Mouse (Mus musculus) brain, embryonic 14.5 days (tissue): Measurements from ENCODE around the gene Smim24. TPM values are rescaled to one million over a fixed set of nuclear protein-coding genes. Genes with fewer than 3 reads are reported as not detected.

Experiments
- DNase-seq: peaks from one replicate; pipeline ENCODE4 v3.0.0-alpha.2; 2011; ENCODE audit warnings: low read depth
- CTCF ChIP-seq: fragments of 200-500 bp; IDR thresholded peaks from 2 replicates; pipeline ENCODE4 v1.5.1; 2012; ENCODE audit warnings: inconsistent platforms, mild to moderate bottlenecking, moderate library complexity, borderline replicate concordance; ENCODE audit not compliant: insufficient read depth, insufficient read length; ENCODE audit errors: extremely low read depth
- POLR2A ChIP-seq: fragments of 200-500 bp; IDR thresholded peaks from 2 replicates; pipeline ENCODE4 v1.6.1; 2012; ENCODE audit warnings: mild to moderate bottlenecking, inconsistent platforms, borderline replicate concordance; ENCODE audit not compliant: poor library complexity, insufficient read depth, insufficient read length, severe bottlenecking; ENCODE audit errors: extremely low read depth
- polyA plus RNA-seq: library from polyadenylated mRNA; depleted of rRNA; stranded (reverse); fragments of >200 nt; gene quantifications from 2 replicates; pipeline ENCODE4 v1.2.3, GENCODE M21; 2012

Gene Smim24
- polyA plus RNA-seq, 1 experiment: 3.0 TPM

- no peak for DNase-seq
- no peak for TF ChIP-seq POLR2A
Observed at GRCm38 (mm10) chr10:81422661-81423217, 29.9 kb downstream of the Smim24 start.

DNA sequence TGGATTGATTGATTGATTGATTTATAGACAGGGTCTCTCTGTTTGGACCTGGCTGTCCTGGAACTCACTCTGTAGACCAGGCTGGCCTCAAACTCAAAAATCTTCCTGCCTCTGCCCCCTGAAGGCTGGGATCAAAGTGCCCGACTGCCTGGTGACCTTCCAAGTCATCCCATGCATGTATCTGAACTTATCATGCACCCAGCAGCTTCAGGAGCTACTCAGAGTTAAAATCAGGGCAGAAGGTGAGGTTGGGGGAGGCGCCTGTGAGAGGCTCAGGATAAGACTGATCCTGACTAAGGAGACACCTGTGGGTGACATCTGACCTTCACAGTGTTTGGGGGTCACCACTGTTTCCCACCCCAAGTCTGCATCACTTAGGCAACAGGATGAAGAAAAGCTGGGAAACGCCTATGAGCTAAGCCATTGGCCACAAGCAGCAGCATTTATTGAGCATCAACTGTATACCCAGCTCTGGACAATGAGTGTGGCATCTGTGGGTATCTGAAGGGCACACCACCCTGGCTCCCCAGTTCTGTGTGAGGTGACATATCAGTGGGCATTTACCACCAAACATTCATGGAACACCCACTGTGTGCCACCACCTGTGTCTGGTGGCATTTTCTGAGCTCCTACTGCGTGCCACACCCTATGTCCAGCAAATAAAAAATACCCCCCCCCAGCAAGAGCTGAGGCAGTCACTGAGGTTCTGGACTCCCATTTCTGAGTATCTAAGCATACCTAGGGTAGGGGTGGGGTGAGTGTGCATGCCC is 30.8 kb downstream of the Smim24 start:
- TF ChIP-seq CTCF (no peak), POLR2A (no peak)
- no peak for DNase-seq

- peak; percentile 71 for DNase-seq
- TF ChIP-seq POLR2A (no peak), CTCF (no peak)
Observed at GRCm38 (mm10) chr10:81424246-81425051, 31.6 kb downstream of the Smim24 start.

GRCm38 (mm10) chr10:81425236-81425850 is 32.5 kb downstream of the Smim24 start:
- no peak for TF ChIP-seq CTCF
- TF ChIP-seq POLR2A: no peak
- DNase-seq: no peak

DNA sequence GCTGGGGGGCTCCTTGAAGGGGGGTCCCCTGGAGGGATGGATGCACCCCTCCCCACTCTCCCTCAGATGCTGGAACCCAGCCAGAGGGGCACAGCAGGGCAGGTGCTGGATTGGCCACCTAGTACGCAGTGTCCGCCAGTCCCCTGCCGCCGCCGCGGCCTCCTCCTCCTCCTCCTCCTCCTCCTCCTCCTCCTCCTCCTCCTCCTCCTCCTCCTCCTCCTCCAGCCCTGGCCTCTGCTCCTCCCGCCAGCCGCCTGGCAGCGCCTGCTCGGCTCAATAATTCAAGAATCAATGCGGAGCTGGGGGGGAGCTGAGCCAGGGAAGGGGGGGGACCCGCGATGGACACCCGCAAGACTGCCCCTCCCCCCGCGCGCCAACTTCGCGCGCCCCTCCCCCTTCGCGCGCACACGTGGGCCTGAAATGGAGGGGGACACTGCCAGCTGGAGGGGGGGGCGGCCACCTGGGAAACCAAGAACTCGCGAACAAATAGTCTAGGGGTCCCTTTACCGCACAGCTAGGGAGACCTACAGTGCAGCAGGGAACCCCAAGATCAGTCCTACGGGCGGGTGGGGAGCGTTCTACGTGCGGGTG is 33.3 kb downstream of the Smim24 start:
- TF ChIP-seq CTCF (no peak), POLR2A (no peak)
- peak; percentile 66 for DNase-seq

GRCm38 (mm10) chr10:81426897-81427296 is 34.0 kb downstream of the Smim24 start:
- no peak for TF ChIP-seq CTCF
- no peak for TF ChIP-seq POLR2A
- no peak for DNase-seq

DNA sequence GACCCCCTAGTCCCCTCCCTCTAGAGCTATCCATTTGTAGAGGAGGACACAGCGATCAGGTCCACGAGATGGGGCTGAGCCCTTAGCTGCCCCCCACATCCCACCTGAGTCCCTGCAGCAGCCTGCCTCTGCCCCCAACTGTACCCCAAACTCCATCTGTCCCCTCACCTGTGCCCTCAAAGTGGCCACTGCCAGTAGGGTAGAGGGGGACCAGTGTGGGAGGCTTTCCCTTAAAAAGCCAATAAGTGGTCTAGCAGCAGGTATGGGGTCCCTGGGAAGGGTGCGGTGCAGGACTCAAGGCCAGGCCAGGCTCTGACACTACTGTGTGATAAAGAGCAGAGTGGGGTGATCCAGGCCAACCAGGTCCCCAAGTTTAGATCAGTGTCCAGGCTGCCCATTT is 34.5 kb downstream of the Smim24 start:
- no peak for DNase-seq
- no peak for TF ChIP-seq POLR2A
- no peak for TF ChIP-seq CTCF

GRCm38 (mm10) chr10:81427804-81428506 is 35.1 kb downstream of the Smim24 start:
- TF ChIP-seq CTCF (no peak), POLR2A (no peak)
- DNase-seq: no peak

GRCm38 (mm10) chr10:81428507-81428870 is 35.6 kb downstream of the Smim24 start:
- DNase-seq: no peak
- TF ChIP-seq POLR2A (no peak), CTCF (no peak)

GRCm38 (mm10) chr10:81429092-81429491 is 36.2 kb downstream of the Smim24 start:
- TF ChIP-seq CTCF (no peak), POLR2A (no peak)
- DNase-seq: no peak
